In the genomic region with DNA sequence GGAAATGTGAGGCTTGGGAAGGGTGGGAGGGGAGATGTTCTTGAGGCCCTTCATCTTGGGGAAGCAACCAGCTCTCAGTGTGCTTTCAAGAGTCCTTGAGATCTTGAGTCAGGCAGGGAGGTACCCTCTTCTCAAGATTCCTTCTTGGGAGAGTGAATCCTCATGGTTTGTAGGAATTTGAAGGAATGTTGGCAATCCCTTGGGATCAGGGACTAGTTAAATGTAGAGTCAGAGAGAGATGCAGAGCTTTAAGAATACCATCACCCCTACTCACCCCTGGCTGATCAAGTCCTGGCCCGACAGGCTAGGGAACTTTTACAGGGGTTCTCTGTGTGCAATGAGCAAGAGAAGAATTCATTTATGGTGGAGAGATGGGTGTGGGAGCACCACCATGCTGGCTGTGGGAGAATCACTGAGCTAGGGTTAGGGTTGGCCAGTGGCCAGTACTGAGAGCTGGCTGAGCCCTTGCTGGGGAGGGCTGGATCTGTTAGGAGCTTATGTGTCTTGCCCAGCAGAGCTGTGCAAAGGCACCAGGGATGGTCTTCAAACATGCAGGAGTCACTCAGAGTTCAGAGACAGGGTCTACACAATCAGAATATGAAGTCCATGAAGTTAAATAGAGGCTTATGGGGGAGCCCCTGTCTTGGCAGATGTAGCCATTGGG, we compare ENCODE assay signal across 34 mouse cellular contexts. TPM values are rescaled to one million over a fixed set of nuclear protein-coding genes. Genes with fewer than 3 reads are reported as not detected.
DNase-seq lines count a peak whose midpoint lies in the region; ATAC-seq lines count a peak whose summit lies in the region.
"Had no signal": no experiment of that assay in that cellular context is flagged by ENCODE, and none has a peak within 500 bp of the region (broad histone marks: within the 10 kb centered on the region; RNA-seq: fewer than 3 reads in every experiment).

No protein-coding gene starts in this region.

- DNase-seq in heart, embryonic 10.5 days (ENCODE audit: low spot score): peak; percentile 61
- no peak for DNase-seq in heart, postnatal 25 days (ENCODE audit: low spot score)
- peak; percentile 22 for DNase-seq in liver, embryonic 11.5 days (ENCODE audit: low spot score)
- DNase-seq in testis, postnatal 10 days (ENCODE audit: low spot score): peak; percentile 36
- DNase-seq in testis, postnatal 14 days (ENCODE audit: low spot score): no peak
- peak; percentile 41 for DNase-seq in fibroblast of lung, adult 2 months (ENCODE audit: low read depth)
- DNase-seq in adipocyte (ENCODE audit: low spot score): no peak
- DNase-seq: adrenal gland, adult 2 months; adrenal gland, postnatal 14 days; B cell, adult 2 months; cerebellum, adult 11 months; cerebellum, adult 2 months; cerebellum, adult 9-11 months; cerebellum, postnatal 25 days; embryo, embryonic 11 days; forebrain, postnatal 0 days; gastrocnemius, adult 2 months; gastrocnemius, postnatal 14 days; heart, postnatal 36 days had no signal

- H3K9me3 ChIP-seq in heart, embryonic 10.5 days: no peaks in the 10 kb centered on the region
- H3K9me3 ChIP-seq in liver, embryonic 11.5 days (ENCODE audit: control insufficient read depth, low read length): no peaks in the 10 kb centered on the region
- H3K9me3 ChIP-seq in liver, embryonic 12.5 days (replicated peaks): no peaks in the 10 kb centered on the region
- H3K9me3 ChIP-seq: embryonic facial prominence, embryonic 10.5 days; embryonic facial prominence, embryonic 13.5 days; heart, embryonic 13.5 days; hindbrain, embryonic 10.5 days; hindbrain, embryonic 13.5 days; intestine, embryonic 15.5 days had no signal

- H3K4me2 ChIP-seq in liver, embryonic 11.5 days: no peak overlapping the region
- no peak overlapping the region for H3K4me2 ChIP-seq in liver, embryonic 12.5 days
- H3K4me2 ChIP-seq: embryonic facial prominence, embryonic 13.5 days; heart, embryonic 13.5 days; hindbrain, embryonic 13.5 days; intestine, embryonic 15.5 days had no signal

- peaks cover 7% of the 10 kb centered on the region; the same call in 1 of the 2 replicates for H3K4me1 ChIP-seq in heart, embryonic 10.5 days
- no peaks in the 10 kb centered on the region for H3K4me1 ChIP-seq in liver, embryonic 11.5 days (replicated peaks; ENCODE audit: control insufficient read depth, insufficient read depth, low read length)
- 0 out of 2 replicates have a peak, but pooled peaks cover 13% of the 10 kb centered on the region for H3K4me1 ChIP-seq in liver, embryonic 12.5 days
- H3K4me1 ChIP-seq: hindbrain, embryonic 13.5 days had no signal

- no peak overlapping the region for H3K4me3 ChIP-seq in heart, embryonic 10.5 days
- no peak overlapping the region for H3K4me3 ChIP-seq in liver, embryonic 11.5 days (ENCODE audit: low read depth, low read length)
- no peak overlapping the region for H3K4me3 ChIP-seq in liver, embryonic 12.5 days
- H3K4me3 ChIP-seq: embryonic facial prominence, embryonic 10.5 days; embryonic facial prominence, embryonic 13.5 days; gastrocnemius, adult 2 months; heart, embryonic 13.5 days; hindbrain, embryonic 10.5 days; hindbrain, embryonic 13.5 days; intestine, embryonic 15.5 days had no signal

- H3K9ac ChIP-seq in liver, embryonic 11.5 days (ENCODE audit: low read depth, low read length): no peak overlapping the region
- H3K9ac ChIP-seq in liver, embryonic 12.5 days: no peak overlapping the region
- H3K9ac ChIP-seq: embryonic facial prominence, embryonic 13.5 days; forebrain, postnatal 0 days; heart, embryonic 13.5 days; hindbrain, embryonic 13.5 days; intestine, embryonic 15.5 days had no signal

- WGBS in heart, embryonic 10.5 days: 83% methylated on average over 1 of the region's 1 CpGs
- WGBS in liver, embryonic 11.5 days: 68% methylated on average over 1 of the region's 1 CpGs
- WGBS in liver, embryonic 12.5 days (ENCODE audit: insufficient replicate concordance): 73% methylated on average over 1 of the region's 1 CpGs

- no peak overlapping the region for H3K27ac ChIP-seq in heart, embryonic 10.5 days
- H3K27ac ChIP-seq in liver, embryonic 11.5 days (ENCODE audit: low read depth, low read length): no peak overlapping the region
- H3K27ac ChIP-seq in liver, embryonic 12.5 days: no peak overlapping the region
- H3K27ac ChIP-seq: embryonic facial prominence, embryonic 10.5 days; embryonic facial prominence, embryonic 13.5 days; gastrocnemius, adult 2 months; heart, embryonic 13.5 days; hindbrain, embryonic 10.5 days; hindbrain, embryonic 13.5 days had no signal

- ATAC-seq in liver, embryonic 11.5 days (replicated peaks; ENCODE audit: low FRiP score): no peak
- ATAC-seq in liver, embryonic 12.5 days: no peak
- ATAC-seq: forebrain, embryonic 14.5 days; forebrain, postnatal 0 days; hindbrain, embryonic 16.5 days had no signal

- H3K27me3 ChIP-seq in heart, embryonic 10.5 days (ENCODE audit: insufficient read depth, poor library complexity, severe bottlenecking): no peaks in the 10 kb centered on the region
- H3K27me3 ChIP-seq in liver, embryonic 11.5 days (replicated peaks; ENCODE audit: control insufficient read depth, insufficient read depth, low read length): no peaks in the 10 kb centered on the region
- H3K27me3 ChIP-seq in liver, embryonic 12.5 days (replicated peaks): no peaks in the 10 kb centered on the region
- H3K27me3 ChIP-seq: embryonic facial prominence, embryonic 13.5 days; heart, embryonic 13.5 days; hindbrain, embryonic 13.5 days; intestine, embryonic 15.5 days had no signal

- peaks cover 4% of the 10 kb centered on the region; the same call in 1 of the 2 replicates for H3K36me3 ChIP-seq in heart, embryonic 10.5 days
- no peaks in the 10 kb centered on the region for H3K36me3 ChIP-seq in liver, embryonic 11.5 days (ENCODE audit: control insufficient read depth, insufficient read depth, low read length)
- H3K36me3 ChIP-seq in liver, embryonic 12.5 days: no peaks in the 10 kb centered on the region
- H3K36me3 ChIP-seq: hindbrain, embryonic 13.5 days; intestine, embryonic 15.5 days had no signal

- intact Hi-C loops in heart, postnatal 25 days (cut with DNase I): no loop called here

RNA-seq across cellular contexts. Expression of a gene that starts 18.1 kb away (rescaled TPM):
- 3.6 and 4.5 TPM in 2 replicates for polyA plus RNA-seq in heart, embryonic 10.5 days (2016; fragmentation: Nextera tagmentation; extraction: Ambion mirVana)
- total RNA-seq in heart, postnatal 25 days (2021): 10 to 100 TPM; 18.5 to 23.7 TPM
- polyA plus RNA-seq in liver, embryonic 11.5 days (2014; fragmentation: Nextera tagmentation; extraction: Ambion mirVana): 2.8 and 2.9 TPM in 2 replicates
- 1.4 TPM in 2 replicates for polyA plus RNA-seq in liver, embryonic 12.5 days (2016; fragmentation: Nextera tagmentation; extraction: Ambion mirVana)

RNA-seq across cellular contexts. Expression of a gene that starts 52.8 kb away (rescaled TPM):
- 0.26 TPM in 1 of 2 replicates, not detected in the other for polyA plus RNA-seq in heart, embryonic 10.5 days (2016; fragmentation: Nextera tagmentation; extraction: Ambion mirVana)
- total RNA-seq in heart, postnatal 25 days (2021): not detected
- 0.14 TPM in 1 of 2 replicates, not detected in the other for polyA plus RNA-seq in liver, embryonic 11.5 days (2014; fragmentation: Nextera tagmentation; extraction: Ambion mirVana)
- polyA plus RNA-seq in liver, embryonic 12.5 days (2016; fragmentation: Nextera tagmentation; extraction: Ambion mirVana): not detected in 2 replicates
- total RNA-seq: adrenal gland, postnatal 14 days; adrenal gland, postnatal 4 days; gastrocnemius, adult 2 months; gastrocnemius, postnatal 14 days; gastrocnemius, postnatal 4 days; heart, adult 8-10 months; heart, postnatal 36 days; MEL had no signal
- polyA plus RNA-seq: adrenal gland, adult 2 months; forebrain, embryonic 11.5 days; forebrain, embryonic 14.5 days; heart, embryonic 13.5 days; heart, postnatal 0 days had no signal

Comparison
In these comparisons a context has a peak if more than half of its experiments do, and no peak if none do; other contexts are left out.
1. DNase-seq: peak in heart, embryonic 10.5 days (single experiment), liver, embryonic 11.5 days (single experiment), testis, postnatal 10 days (single experiment) and fibroblast of lung, adult 2 months (single experiment); none in heart, postnatal 25 days (single experiment), testis, postnatal 14 days (single experiment) and adipocyte (single experiment).